Mouse (Mus musculus) CH12.LX (cell line): ENCODE results near the gene Lepr. TPM values are rescaled to one million over a fixed set of nuclear protein-coding genes. Genes with fewer than 3 reads are reported as not detected.

Experiments
- DNase-seq: peaks from one replicate; pipeline ENCODE4 v3.0.0-alpha.2; 2013; ENCODE audit errors: extremely low read depth
- H3K27ac ChIP-seq: 2 replicates; pipeline ENCODE4 v1.5.1; 2012; ENCODE audit warnings: low read depth, mild to moderate bottlenecking, control low read depth, moderate library complexity; ENCODE audit not compliant: insufficient read depth
- H3K27me3 ChIP-seq: replicated peaks from 2 replicates; pipeline ENCODE3; 2012; ENCODE audit warnings: inconsistent platforms
- H3K36me3 ChIP-seq, 2 experiments: replicated peaks in 1 of 2; 2 replicates each; pipeline versions ENCODE3 to v1.6.1; 2012; ENCODE audit warnings: inconsistent platforms in 1 of 2, low read length in 1 of 2, mild to moderate bottlenecking in 1 of 2, mixed read lengths in 1 of 2, moderate library complexity in 1 of 2; ENCODE audit not compliant: control insufficient read depth in 1 of 2, insufficient read depth in 1 of 2
- H3K4me1 ChIP-seq, 2 experiments: 2 replicates each; pipeline ENCODE4 v1.6.1; 2012; ENCODE audit warnings: inconsistent platforms in 1 of 2, moderate library complexity in 1 of 2; ENCODE audit not compliant: insufficient read depth in 2 of 2, control insufficient read depth in 1 of 2
- H3K4me2 ChIP-seq: 2 replicates; pipeline ENCODE4 v1.6.1; 2012; ENCODE audit warnings: low read depth, mild to moderate bottlenecking, control low read depth; ENCODE audit not compliant: poor library complexity, insufficient read depth, severe bottlenecking
- H3K4me3 ChIP-seq, 3 experiments: fragments of 150-350 bp in 1 of 3; sonication (generic) in 1 of 3; replicated peaks in 1 of 3; 2 replicates each; pipeline versions ENCODE3 to v1.5.1; 2011 to 2012; ENCODE audit warnings: low read depth in 2 of 3, low read length in 2 of 3, mild to moderate bottlenecking in 2 of 3, moderate library complexity in 2 of 3, control low read depth in 1 of 3, improper control_type of control experiment in 1 of 3, inconsistent platforms in 1 of 3, mixed read lengths in 1 of 3; ENCODE audit not compliant: poor library complexity in 1 of 3
- H3K79me2 ChIP-seq: replicated peaks from 2 replicates; pipeline ENCODE4 v1.6.1; 2012; ENCODE audit warnings: mild to moderate bottlenecking, moderate library complexity; ENCODE audit not compliant: control insufficient read depth, poor library complexity, insufficient read depth, severe bottlenecking; ENCODE audit errors: extremely low read depth
- H3K9ac ChIP-seq: 2 replicates; pipeline ENCODE4 v1.6.1; 2012; ENCODE audit warnings: low read depth, mild to moderate bottlenecking, control low read depth, moderate library complexity; ENCODE audit not compliant: insufficient read depth
- H3K9me3 ChIP-seq: replicated peaks from 2 replicates; pipeline ENCODE3; 2012; ENCODE audit warnings: low read length, inconsistent platforms, mixed read lengths
- BHLHE40 ChIP-seq: IDR thresholded peaks from 2 replicates; pipeline ENCODE4 v1.6.1; 2011; ENCODE audit warnings: mild to moderate bottlenecking, low read depth, low read length, improper control_type of control experiment
- CHD1 ChIP-seq: IDR thresholded peaks from 2 replicates; pipeline ENCODE4 v1.6.1; 2012; ENCODE audit warnings: low read depth, low read length, improper control_type of control experiment, inconsistent platforms
- CHD2 ChIP-seq: IDR thresholded peaks from 2 replicates; pipeline ENCODE4 v1.6.1; 2011; ENCODE audit warnings: low read length, improper control_type of control experiment
- CTCF ChIP-seq, 2 experiments: IDR thresholded peaks in 1 of 2; conservative IDR thresholded peaks in 1 of 2; 2 replicates each; pipeline ENCODE4 v1.5.1; 2011 to 2012; ENCODE audit warnings: low read depth in 2 of 2, low read length in 2 of 2, improper control_type of control experiment in 1 of 2, inconsistent platforms in 1 of 2, mild to moderate bottlenecking in 1 of 2, moderate library complexity in 1 of 2
- EP300 ChIP-seq: IDR thresholded peaks from 2 replicates; pipeline ENCODE4 v1.6.1; 2011; ENCODE audit warnings: low read length, improper control_type of control experiment
- ETS1 ChIP-seq: conservative IDR thresholded peaks from 2 replicates; pipeline ENCODE4 v1.6.1; 2012; ENCODE audit warnings: low read depth, mild to moderate bottlenecking, inconsistent platforms, low read length, improper control_type of control experiment, moderate library complexity
- GABPA ChIP-seq: IDR thresholded peaks from 2 replicates; pipeline ENCODE4 v1.6.1; 2012; ENCODE audit warnings: low read depth, low read length, improper control_type of control experiment, inconsistent platforms; ENCODE audit not compliant: insufficient replicate concordance
- JUN ChIP-seq: IDR thresholded peaks from 2 replicates; pipeline ENCODE4 v1.6.1; 2011; ENCODE audit warnings: low read depth, mild to moderate bottlenecking, low read length, improper control_type of control experiment, moderate library complexity; ENCODE audit not compliant: insufficient read depth
- KAT2A ChIP-seq: IDR thresholded peaks from 2 replicates; pipeline ENCODE4 v1.6.1; 2012; ENCODE audit warnings: low read length, improper control_type of control experiment, inconsistent platforms; ENCODE audit not compliant: insufficient replicate concordance
- MAFK ChIP-seq: IDR thresholded peaks from 2 replicates; pipeline ENCODE4 v1.6.1; 2011; ENCODE audit warnings: low read length, improper control_type of control experiment; ENCODE audit not compliant: insufficient replicate concordance
- MAZ ChIP-seq: IDR thresholded peaks from 2 replicates; pipeline ENCODE4 v1.6.1; 2012; ENCODE audit warnings: low read depth, mild to moderate bottlenecking, inconsistent platforms, low read length, improper control_type of control experiment, moderate library complexity
- MXI1 ChIP-seq: IDR thresholded peaks from 2 replicates; pipeline ENCODE4 v1.6.1; 2011; ENCODE audit warnings: mild to moderate bottlenecking, low read depth, low read length, improper control_type of control experiment
- NRF1 ChIP-seq: IDR thresholded peaks from 2 replicates; pipeline ENCODE4 v1.6.1; 2014; ENCODE audit warnings: low read depth, mild to moderate bottlenecking, inconsistent platforms, low read length, improper control_type of control experiment, moderate library complexity
- RAD21 ChIP-seq: IDR thresholded peaks from 2 replicates; pipeline ENCODE4 v1.6.1; 2011; ENCODE audit warnings: low read depth, mild to moderate bottlenecking, low read length, improper control_type of control experiment, moderate library complexity
- SIN3A ChIP-seq: IDR thresholded peaks from 2 replicates; pipeline ENCODE4 v1.6.1; 2012; ENCODE audit warnings: low read length, improper control_type of control experiment, inconsistent platforms
- TBP ChIP-seq: conservative IDR thresholded peaks from 2 replicates; pipeline ENCODE4 v1.6.1; 2011; ENCODE audit warnings: low read depth, low read length, improper control_type of control experiment
- USF1 ChIP-seq: IDR thresholded peaks from 2 replicates; pipeline ENCODE4 v1.6.1; 2014; ENCODE audit warnings: low read depth, mild to moderate bottlenecking, inconsistent platforms, low read length, improper control_type of control experiment
- USF2 ChIP-seq: conservative IDR thresholded peaks from 2 replicates; pipeline ENCODE4 v1.6.1; 2011; ENCODE audit warnings: low read depth, low read length, improper control_type of control experiment
- ZC3H11A ChIP-seq: IDR thresholded peaks from 2 replicates; pipeline ENCODE4 v1.6.1; 2012; ENCODE audit warnings: low read depth, mild to moderate bottlenecking, inconsistent platforms, low read length, improper control_type of control experiment
- ZMIZ1 ChIP-seq: IDR thresholded peaks from 2 replicates; pipeline ENCODE4 v1.6.1; 2012; ENCODE audit warnings: low read depth, mild to moderate bottlenecking, inconsistent platforms, low read length, improper control_type of control experiment
- ZNF384 ChIP-seq: IDR thresholded peaks from 2 replicates; pipeline ENCODE4 v1.6.1; 2012; ENCODE audit warnings: low read depth, low read length, improper control_type of control experiment, inconsistent platforms
- dilution Hi-C: fragments of 300-500 bp; cut with MboI; formaldehyde crosslinking; loops from 2 replicates; pipeline ENCODE4 v1.14.3; 2020; ENCODE audit warnings: low sequenced_read_pairs; ENCODE audit not compliant: extremely low pct_unique_long_range_greater_than_20kb, extremely low pct_ligation_motif_present
- in situ Hi-C: fragments of 300-500 bp; cut with MboI; formaldehyde crosslinking; loops from 3 replicates; pipeline ENCODE4 v1.14.3; 2019; ENCODE audit warnings: low sequenced_read_pairs, low pct_ligation_motif_present, low pct_unique_long_range_greater_than_20kb, mixed read lengths
- polyA plus RNA-seq: library from polyadenylated mRNA; unstranded; fragments of >175 nt; gene quantifications from 2 replicates; pipeline ENCODE4 v1.2.1, GENCODE M21; 2012; ENCODE audit warnings: low read depth; ENCODE audit not compliant: insufficient read length
- total RNA-seq, 2 experiments: library from RNA; depleted of rRNA; stranded (reverse); fragments of 300-350 nt in 1 of 2; fragments of >200 nt in 1 of 2; gene quantifications; 2 replicates each; pipeline ENCODE4 v1.2.3; 2012 to 2014

The Lepr gene
- total and polyA plus RNA-seq, 3 experiments: 0.04 TPM; not detected in 2

DNA sequence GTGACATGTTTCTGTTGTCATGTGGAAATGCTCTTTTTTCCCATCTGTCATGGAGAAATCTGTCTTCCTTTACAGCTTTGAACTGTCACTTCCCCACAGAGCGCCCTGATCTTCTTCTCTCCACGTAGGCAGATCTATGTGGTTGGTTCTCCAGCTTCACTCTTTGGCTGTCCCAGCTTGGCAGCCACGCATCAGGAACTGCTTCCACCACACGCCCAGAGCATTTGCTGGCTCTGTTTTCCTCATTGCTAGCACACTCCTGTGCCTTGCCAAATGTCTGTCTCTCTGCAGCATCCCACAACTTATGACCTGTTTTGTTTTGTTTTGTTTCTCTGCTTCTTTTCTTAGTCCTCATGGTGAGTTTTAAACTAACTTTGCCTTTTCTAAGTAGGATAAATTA lies 24.3 kb upstream of the Lepr start:
- Histone ChIP-seq H3K27ac (no peak overlapping the region), H3K27me3 (no peaks in the 10 kb centered on the region), H3K36me3 (no peaks in the 10 kb centered on the region), H3K79me2 (no peaks in the 10 kb centered on the region), H3K4me3 (no peak overlapping the region), H3K4me1 (no peaks in the 10 kb centered on the region), H3K9ac (no peak overlapping the region), H3K9me3 (no peaks in the 10 kb centered on the region), H3K4me2 (no peak overlapping the region)
- DNase-seq: no peak
- TF ChIP-seq USF2 (no peak), ZNF384 (no peak), SIN3A (no peak), CTCF (conservative IDR thresholded peaks at IDR 0.05 in 1 of 2, IDR thresholded peaks at IDR 0.05 in 1 of 2; ENCODE audit: low read depth in 2 of 2, low read length in 2 of 2) (no peak), MAZ (no peak), GABPA (no peak), BHLHE40 (no peak), EP300 (no peak), USF1 (no peak), JUN (no peak)
- dilution Hi-C loops: no loop called here
- in situ Hi-C loops: no loop called here

DNA sequence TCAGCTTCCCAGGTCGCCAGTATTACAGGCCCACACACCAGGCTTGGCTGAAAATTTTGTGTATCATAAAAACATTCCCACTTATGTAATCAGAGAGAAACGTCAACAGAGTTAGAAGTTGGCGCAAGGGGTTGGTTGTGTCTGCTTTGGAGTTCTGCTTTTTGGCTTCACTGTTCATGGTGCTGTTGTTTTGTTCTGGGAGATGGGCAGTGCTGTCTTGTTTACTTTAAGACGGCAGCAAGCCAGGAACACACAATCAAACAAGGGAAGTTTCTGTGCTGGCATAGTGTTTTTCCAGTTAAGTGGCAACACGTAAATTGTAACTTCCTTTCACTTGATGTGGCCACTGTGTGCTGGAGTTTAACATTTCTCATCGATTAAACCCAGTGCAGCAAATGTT lies 22.7 kb upstream of the Lepr start:
- dilution Hi-C loops: no loop called here
- Histone ChIP-seq H3K9ac (no peak overlapping the region), H3K36me3 (no peaks in the 10 kb centered on the region), H3K27me3 (no peaks in the 10 kb centered on the region), H3K9me3 (no peaks in the 10 kb centered on the region), H3K79me2 (no peaks in the 10 kb centered on the region), H3K27ac (no peak overlapping the region), H3K4me3 (no peak overlapping the region), H3K4me2 (no peak overlapping the region), H3K4me1 (no peaks in the 10 kb centered on the region)
- DNase-seq: no peak
- in situ Hi-C loops: no loop called here
- TF ChIP-seq USF1 (no peak), CTCF (conservative IDR thresholded peaks at IDR 0.05 in 1 of 2, IDR thresholded peaks at IDR 0.05 in 1 of 2; ENCODE audit: low read depth in 2 of 2, low read length in 2 of 2) (no peak), NRF1 (no peak), ETS1 (no peak), RAD21 (no peak), MAZ (no peak), ZMIZ1 (no peak), KAT2A (no peak), USF2 (no peak), CHD2 (no peak), MAFK (no peak), ZC3H11A (no peak), TBP (no peak), CHD1 (no peak), MXI1 (no peak), ZNF384 (no peak)
